Mouse (Mus musculus) lung, adult 2 months (tissue): ENCODE results near the gene Dntt.

ENCODE experiments used
- CTCF ChIP-seq: fragments of 200-500 bp; IDR thresholded peaks from 2 replicates; pipeline ENCODE4 v1.5.1; 2011; ENCODE audit warnings: mild to moderate bottlenecking, low read length, control low read depth; ENCODE audit not compliant: insufficient read depth
- POLR2A ChIP-seq: fragments of 200-500 bp; IDR thresholded peaks from 2 replicates; pipeline ENCODE4 v1.6.1; 2011; ENCODE audit warnings: low read depth, mild to moderate bottlenecking, control low read depth, low read length, borderline replicate concordance; ENCODE audit errors: extremely low read depth

DNA sequence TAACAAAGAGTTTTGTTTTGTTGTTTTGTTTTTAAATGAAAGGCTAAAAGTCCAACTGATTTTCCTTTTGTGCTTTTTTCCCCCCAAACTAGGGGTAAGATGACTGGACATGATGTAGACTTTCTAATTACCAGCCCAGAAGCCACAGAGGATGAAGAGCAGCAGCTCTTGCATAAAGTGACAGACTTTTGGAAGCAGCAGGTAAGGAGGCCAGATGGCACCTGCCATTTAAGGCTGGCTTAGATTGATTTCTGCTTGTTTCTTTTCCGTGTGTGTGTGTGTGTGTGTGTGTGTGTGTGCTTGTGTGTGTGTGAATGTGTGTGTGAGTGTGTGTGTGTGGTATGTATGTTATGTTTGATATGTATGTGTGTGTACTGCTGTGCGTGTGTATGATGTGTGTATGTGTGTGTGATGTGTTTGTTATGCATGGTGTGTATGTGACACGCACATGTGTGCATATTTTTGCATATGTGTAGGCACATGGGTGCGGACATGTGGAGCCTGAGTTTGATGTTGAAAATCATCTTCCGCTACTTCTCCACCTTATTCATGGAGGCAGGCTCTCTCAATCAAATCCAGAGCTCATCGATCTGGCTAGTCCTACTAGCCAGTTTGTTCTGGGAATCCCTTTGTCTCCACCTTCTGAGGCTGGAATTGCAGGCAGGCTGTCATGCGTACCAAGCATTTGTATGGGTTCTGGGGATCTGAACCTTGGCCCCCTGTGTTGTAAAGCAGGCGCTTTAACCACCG, 18.5 kb downstream of the Dntt start:
- TF ChIP-seq CTCF (no peak), POLR2A (no peak)
